Mouse (Mus musculus) C2C12 (cell line): ENCODE measurements around the gene Sec23b. TPM values are rescaled to one million over a fixed set of nuclear protein-coding genes. Genes with fewer than 3 reads are reported as not detected.

Experiments
- H3K27me3 ChIP-seq: one replicate; pipeline ENCODE4 v1.6.1; 2011; ENCODE audit not compliant: control insufficient read depth, insufficient read depth, insufficient read length
- H3K36me3 ChIP-seq: one replicate; pipeline ENCODE4 v1.6.1; 2011; ENCODE audit not compliant: control insufficient read depth, insufficient read depth
- H3K4me3 ChIP-seq: one replicate; pipeline ENCODE4 v1.5.1; 2011; ENCODE audit warnings: mild to moderate bottlenecking, control low read depth; ENCODE audit not compliant: poor library complexity, insufficient read depth, severe bottlenecking
- H3K79me2 ChIP-seq: one replicate; pipeline ENCODE4 v1.6.1; 2011; ENCODE audit not compliant: control insufficient read depth, insufficient read depth
- H3K79me3 ChIP-seq: one replicate; pipeline ENCODE4 v1.6.1; 2011; ENCODE audit warnings: low read depth, control low read depth
- H3ac ChIP-seq: one replicate; pipeline ENCODE3; 2011; ENCODE audit warnings: low read depth; ENCODE audit not compliant: control insufficient read depth, insufficient read length
- CEBPB ChIP-seq: IDR thresholded peaks from one replicate; pipeline ENCODE4 v1.6.1; 2011; ENCODE audit warnings: low read depth, mild to moderate bottlenecking, control low read depth, moderate library complexity
- CTCF ChIP-seq: IDR thresholded peaks from one replicate; pipeline ENCODE4 v1.5.1; 2011; ENCODE audit not compliant: control insufficient read depth, insufficient read depth, insufficient read length
- FOSL1 ChIP-seq: IDR thresholded peaks from one replicate; pipeline ENCODE4 v1.8.0; 2011; ENCODE audit warnings: mild to moderate bottlenecking, low read length; ENCODE audit not compliant: poor library complexity, insufficient read depth, severe bottlenecking
- MAX ChIP-seq: IDR thresholded peaks from one replicate; pipeline ENCODE4 v1.6.1; 2011; ENCODE audit warnings: mild to moderate bottlenecking, control low read depth
- MYOD1 ChIP-seq: IDR thresholded peaks from one replicate; pipeline ENCODE4 v1.6.1; 2011; ENCODE audit warnings: low read depth; ENCODE audit not compliant: control insufficient read depth, insufficient read length
- MYOG ChIP-seq: IDR thresholded peaks from one replicate; pipeline ENCODE4 v1.6.1; 2011; ENCODE audit not compliant: control insufficient read depth, insufficient read length; ENCODE audit errors: extremely low read depth
- USF1 ChIP-seq: IDR thresholded peaks from one replicate; pipeline ENCODE4 v1.6.1; 2011; ENCODE audit warnings: low read depth, mild to moderate bottlenecking, control low read depth, moderate library complexity
- polyA plus RNA-seq: library from polyadenylated mRNA; unstranded; fragments of >200 nt; fragmentation: generic; extraction: Trizol; gene quantifications from one replicate; pipeline ENCODE4 v1.2.1, GENCODE M21; 2012; ENCODE audit warnings: missing spikeins

Sec23b gene
- polyA plus RNA-seq, 1 experiment: 60.4 TPM

- Histone ChIP-seq H3K27me3 (no peaks in the 10 kb centered on the region), H3K79me3 (no peaks in the 10 kb centered on the region), H3ac (no peak overlapping the region), H3K36me3 (peaks cover 29% of the 10 kb centered on the region), H3K79me2 (no peaks in the 10 kb centered on the region), H3K4me3 (no peak overlapping the region)
- TF ChIP-seq MYOG (no peak), MYOD1 (no peak), CTCF (no peak), MAX (no peak), CEBPB (no peak), USF1 (no peak), FOSL1 (no peak)
Observed at GRCm38 (mm10) chr2:144545481-144545880, 10.5 kb upstream of the Sec23b start.

GRCm38 (mm10) chr2:144547559-144547958 is 8.5 kb upstream of the Sec23b start:
- no peak overlapping the region for H3K4me3 ChIP-seq
- no peak for TF ChIP-seq USF1
- TF ChIP-seq MYOG: no peak
- TF ChIP-seq CTCF: no peak
- TF ChIP-seq MYOD1: no peak
- no peak for TF ChIP-seq CEBPB
- TF ChIP-seq MAX: no peak
- no peak for TF ChIP-seq FOSL1
- peaks cover 26% of the 10 kb centered on the region for H3K36me3 ChIP-seq

DNA sequence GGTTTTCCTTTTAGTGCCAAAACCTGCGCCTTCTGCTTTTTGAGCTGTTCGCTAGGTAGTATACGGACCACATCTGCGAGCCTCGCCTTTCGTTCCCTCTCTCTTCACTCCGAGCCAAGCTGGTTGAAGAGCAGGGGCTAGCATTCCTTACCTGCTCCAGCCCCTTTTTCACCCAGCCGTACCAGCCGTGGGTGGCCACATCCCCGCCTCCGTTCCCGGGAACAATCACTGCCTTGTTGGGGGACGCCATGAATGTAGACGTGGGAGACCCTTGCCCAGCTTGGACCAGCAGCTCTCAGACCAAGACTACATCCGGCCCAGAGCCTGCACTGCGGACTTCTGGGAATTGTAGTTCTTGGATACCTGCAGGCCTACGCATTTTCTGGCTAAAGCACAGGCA is 5.5 kb upstream of the Sec23b start, which contains the start of gene Rbbp9:
Gene Rbbp9 (minus strand): TSS at position 341 of the 400 bp plus-strand sequence.
- no peaks in the 10 kb centered on the region for H3K36me3 ChIP-seq
- H3K27me3 ChIP-seq: no peaks in the 10 kb centered on the region
- TF ChIP-seq FOSL1: no peak
- no peak for TF ChIP-seq MYOG
- TF ChIP-seq CTCF: no peak
- no peak for TF ChIP-seq MAX
- TF ChIP-seq CEBPB: no peak
- TF ChIP-seq MYOD1: no peak
- TF ChIP-seq USF1: no peak
- H3ac ChIP-seq: peak within 1 kb of the TSS; percentile 99
- no peaks in the 10 kb centered on the region for H3K79me3 ChIP-seq
- no peaks in the 10 kb centered on the region for H3K79me2 ChIP-seq
- peak within 1 kb of the TSS; percentile 47 for H3K4me3 ChIP-seq

More at GRCm38 (mm10) chr2:144547559-144547958, 8.5 kb upstream of the Sec23b start:
- H3K79me3 ChIP-seq: no peaks in the 10 kb centered on the region
- H3K79me2 ChIP-seq: no peaks in the 10 kb centered on the region
- H3K27me3 ChIP-seq: no peaks in the 10 kb centered on the region
- no peak overlapping the region for H3ac ChIP-seq

GRCm38 (mm10) chr2:144553905-144554304 is 2.1 kb upstream of the Sec23b start:
- Histone ChIP-seq H3K4me3 (no peak overlapping the region), H3ac (no peak overlapping the region), H3K79me2 (peaks cover 28% of the 10 kb centered on the region), H3K79me3 (peaks cover 11% of the 10 kb centered on the region), H3K36me3 (no peaks in the 10 kb centered on the region), H3K27me3 (no peaks in the 10 kb centered on the region)
- no peak for TF ChIP-seq MYOD1
- no peak for TF ChIP-seq CTCF
- TF ChIP-seq MYOG: no peak
- no peak for TF ChIP-seq FOSL1
- no peak for TF ChIP-seq CEBPB
- no peak for TF ChIP-seq USF1
- TF ChIP-seq MAX: no peak

- Histone ChIP-seq H3K79me3 (peaks cover 15% of the 10 kb centered on the region), H3ac (peak overlapping the region; percentile 59), H3K4me3 (peak overlapping the region; percentile 90), H3K27me3 (no peaks in the 10 kb centered on the region), H3K79me2 (peaks cover 31% of the 10 kb centered on the region), H3K36me3 (no peaks in the 10 kb centered on the region)
- TF ChIP-seq MYOG (no peak), CEBPB (no peak), MYOD1 (no peak), CTCF (no peak), USF1 (no peak)
Observed at GRCm38 (mm10) chr2:144555286-144555819, 676 bp upstream of the Sec23b start.
